9 mouse cellular contexts compared by ENCODE assay signal in genomic region chr4:128804426-128805149, GRCm38 (mm10). TPM values are rescaled to one million over a fixed set of nuclear protein-coding genes. Genes with fewer than 3 reads are reported as not detected.
DNase-seq lines count a peak whose midpoint lies in the region; ATAC-seq and TF ChIP-seq lines count a peak whose summit lies in the region.
"Had no signal": no experiment of that assay in that cellular context is flagged by ENCODE, and none has a peak within 500 bp of the region (broad histone marks: within the 10 kb centered on the region; RNA-seq: fewer than 3 reads in every experiment).

No protein-coding gene starts in this region.

- peak overlapping the region; percentile 98 for H3K27ac ChIP-seq in forebrain, embryonic 13.5 days
- 0 out of 2 replicates have a peak overlapping the region, but pooled peaks have one; percentile 39 for H3K27ac ChIP-seq in limb, embryonic 11.5 days (replicated peaks; ENCODE audit: low read depth, low read length)
- H3K27ac ChIP-seq in midbrain, postnatal 0 days (ENCODE audit: low read depth, low read length), result peak overlapping the region; percentile 85; the same call in 1 of the 2 replicates

- WGBS in forebrain, embryonic 13.5 days, result 3% methylated on average over 6 of the region's 6 CpGs
- WGBS in limb, embryonic 11.5 days, result 3% methylated on average over 6 of the region's 6 CpGs
- WGBS in midbrain, postnatal 0 days, result 2% methylated on average over 6 of the region's 6 CpGs

- peak overlapping the region; percentile 98 for H3K9ac ChIP-seq in forebrain, embryonic 13.5 days
- peak overlapping the region; percentile 99 for H3K9ac ChIP-seq in limb, embryonic 11.5 days (ENCODE audit: low read length)
- H3K9ac ChIP-seq in midbrain, postnatal 0 days (replicated peaks; ENCODE audit: low read length, poor library complexity, severe bottlenecking), result peak overlapping the region; percentile 95

- peaks cover 40% of the 10 kb centered on the region for H3K4me1 ChIP-seq in E14TG2a.4 (replicated peaks; ENCODE audit: low read depth, low read length)
- H3K4me1 ChIP-seq in forebrain, embryonic 13.5 days, result peaks cover 54% of the 10 kb centered on the region
- H3K4me1 ChIP-seq in limb, embryonic 11.5 days (ENCODE audit: control insufficient read depth, insufficient read depth, low read length), result peaks cover 23% of the 10 kb centered on the region
- H3K4me1 ChIP-seq in midbrain, postnatal 0 days (ENCODE audit: insufficient read depth, low read length), result peaks cover 20% of the 10 kb centered on the region

- H3K36me3 ChIP-seq in E14TG2a.4 (ENCODE audit: insufficient read depth, low read length), result no peaks in the 10 kb centered on the region
- H3K36me3 ChIP-seq in forebrain, embryonic 13.5 days (ENCODE audit: poor library complexity, severe bottlenecking), result peaks cover 6% of the 10 kb centered on the region; the same call in 1 of the 2 replicates
- H3K36me3 ChIP-seq in limb, embryonic 11.5 days (ENCODE audit: control insufficient read depth, insufficient read depth, low read length), result no peaks in the 10 kb centered on the region
- no peaks in the 10 kb centered on the region for H3K36me3 ChIP-seq in midbrain, postnatal 0 days (ENCODE audit: insufficient read depth, low read length)

- peak overlapping the region; percentile 99 for H3K4me2 ChIP-seq in forebrain, embryonic 13.5 days
- peak overlapping the region; percentile 88 for H3K4me2 ChIP-seq in limb, embryonic 11.5 days (ENCODE audit: low read depth, severe bottlenecking)
- H3K4me2 ChIP-seq in midbrain, postnatal 0 days (ENCODE audit: low read depth, low read length, poor library complexity, severe bottlenecking), result peak overlapping the region; percentile 97

- H3K27me3 ChIP-seq in E14TG2a.4 (ENCODE audit: insufficient read depth, low read length), result peaks cover 63% of the 10 kb centered on the region
- H3K27me3 ChIP-seq in forebrain, embryonic 13.5 days, result no peaks in the 10 kb centered on the region
- H3K27me3 ChIP-seq in limb, embryonic 11.5 days (ENCODE audit: control insufficient read depth, insufficient read depth, low read length), result no peaks in the 10 kb centered on the region
- H3K27me3 ChIP-seq in midbrain, postnatal 0 days (ENCODE audit: insufficient read depth, low read length), result no peaks in the 10 kb centered on the region
- H3K27me3 ChIP-seq: Patski had no signal

- H3K9me3 ChIP-seq in E14TG2a.4 (ENCODE audit: low read length), result no peaks in the 10 kb centered on the region
- H3K9me3 ChIP-seq in forebrain, embryonic 13.5 days (replicated peaks), result no peaks in the 10 kb centered on the region
- no peaks in the 10 kb centered on the region for H3K9me3 ChIP-seq in limb, embryonic 11.5 days (ENCODE audit: control insufficient read depth, low read length)
- H3K9me3 ChIP-seq in midbrain, postnatal 0 days (ENCODE audit: low read length), result no peaks in the 10 kb centered on the region

- no peak for ATAC-seq in forebrain, embryonic 13.5 days
- no peak for ATAC-seq in limb, embryonic 11.5 days (ENCODE audit: insufficient number of reproducible peaks, low FRiP score, low TSS enrichment, low read depth)
- no peak for ATAC-seq in midbrain, postnatal 0 days (ENCODE audit: low FRiP score)
- no peak for ATAC-seq in activated CD4-positive, CD25-positive, alpha-beta regulatory T cell, adult 4 months

- peak; percentile 34 for DNase-seq in cerebellum, adult 9-10 months
- no peak for DNase-seq in cerebellum, postnatal 4 days (ENCODE audit: low spot score in 2 of 2)
- peak; percentile 53 for DNase-seq in limb, embryonic 11.5 days (ENCODE audit: low spot score)
- DNase-seq in midbrain, postnatal 0 days (ENCODE audit: low spot score), result no peak
- no peak for DNase-seq in urinary bladder, postnatal 36 days (ENCODE audit: low spot score in 2 of 2)

- TF ChIP-seq CTCF in E14TG2a.4 (conservative IDR thresholded peaks at IDR 0.05; ENCODE audit: low read length), result no peak
- TF ChIP-seq CTCF in midbrain, postnatal 0 days (IDR thresholded peaks at IDR 0.05), result no peak

- H3K4me3 ChIP-seq in E14TG2a.4 (replicated peaks; ENCODE audit: low read length), result peak overlapping the region; percentile 79; the same call in 1 of the 2 replicates
- peak overlapping the region; percentile 88 for H3K4me3 ChIP-seq in forebrain, embryonic 13.5 days
- peak overlapping the region; percentile 57 for H3K4me3 ChIP-seq in limb, embryonic 11.5 days (ENCODE audit: low read depth, low read length)
- peak overlapping the region; percentile 72 for H3K4me3 ChIP-seq in midbrain, postnatal 0 days (ENCODE audit: low read depth, low read length)

RNA-seq across cellular contexts. Expression of gene Zfp362, which starts 1.3 kb away (rescaled TPM):
- polyA plus RNA-seq in forebrain, embryonic 13.5 days (2015; fragmentation: Nextera tagmentation; extraction: Ambion mirVana), result 42.3 and 46.9 TPM in 2 replicates
- polyA plus RNA-seq in limb, embryonic 11.5 days (2014; fragmentation: Nextera tagmentation; extraction: Ambion mirVana), result 44.7 TPM in 2 replicates
- 26.7 and 33.3 TPM in 2 replicates for total RNA-seq in midbrain, postnatal 0 days (2014; rRNA removed)
- polyA plus RNA-seq in midbrain, postnatal 0 days (2015; fragmentation: Nextera tagmentation; extraction: Ambion mirVana), result 24.8 and 27.0 TPM in 2 replicates
- 10 to 100 TPM in 1 of 2 experiments, 1 to 10 TPM in 1; 6.9 to 13.2 TPM for polyA plus RNA-seq in activated CD4-positive, CD25-positive, alpha-beta regulatory T cell, adult 4 months (2017; shearing (Covaris generic))

RNA-seq across cellular contexts. Expression of gene A3galt2, which starts 49.4 kb away (rescaled TPM):
- 0.67 and 0.88 TPM in 2 replicates for polyA plus RNA-seq in forebrain, embryonic 13.5 days (2015; fragmentation: Nextera tagmentation; extraction: Ambion mirVana)
- polyA plus RNA-seq in limb, embryonic 11.5 days (2014; fragmentation: Nextera tagmentation; extraction: Ambion mirVana), result 0.06 and 0.28 TPM in 2 replicates
- 0.19 and 0.38 TPM in 2 replicates for total RNA-seq in midbrain, postnatal 0 days (2014; rRNA removed)
- polyA plus RNA-seq in midbrain, postnatal 0 days (2015; fragmentation: Nextera tagmentation; extraction: Ambion mirVana), result 0.05 TPM in 1 of 2 replicates, not detected in the other
- not detected for polyA plus RNA-seq in activated CD4-positive, CD25-positive, alpha-beta regulatory T cell, adult 4 months (2017; shearing (Covaris generic))

Comparison
In these comparisons a context has a peak if more than half of its experiments do, and no peak if none do; other contexts are left out.
1. DNase-seq: peak in cerebellum, adult 9-10 months (single experiment) and limb, embryonic 11.5 days (single experiment); none in cerebellum, postnatal 4 days (0 of 2), midbrain, postnatal 0 days (single experiment) and urinary bladder, postnatal 36 days (0 of 2).
2. H3K27ac ChIP-seq: peak in every context shown above with its lines; median percentile 98 in forebrain, embryonic 13.5 days; 85 in midbrain, postnatal 0 days; 39 in limb, embryonic 11.5 days.
3. Peak in every context shown above with its lines, with median percentiles within 50 percentile points of each other: H3K4me3 ChIP-seq, H3K4me2 ChIP-seq and H3K9ac ChIP-seq.